Mouse (Mus musculus) skeletal muscle tissue, adult 2 months (tissue): ENCODE results near the gene Maz.

ENCODE experiments used
- DNase-seq: peaks from one replicate; pipeline ENCODE4 v3.0.0-alpha.2; 2012; ENCODE audit warnings: low read depth, low spot score

Maz gene

GRCm38 (mm10) chr7:127021563-127022527 lies 5.0 kb downstream of the Maz start:
- DNase-seq: no peak

- DNase-seq: no peak
Observed at GRCm38 (mm10) chr7:127020901-127021562, 5.8 kb downstream of the Maz start, which contains the start of the genes Gm42742 and Prrt2. Gene Gm42742, minus strand, starts transcription at chr7:127021097. Gene Prrt2, minus strand, starts transcription at chr7:127021211.

GRCm38 (mm10) chr7:127020491-127020890 lies 6.3 kb downstream of the Maz start:
- no peak for DNase-seq

- DNase-seq: no peak
Observed at GRCm38 (mm10) chr7:127020031-127020430, 6.8 kb downstream of the Maz start.

- no peak for DNase-seq
Observed at GRCm38 (mm10) chr7:127019306-127019960, 7.4 kb downstream of the Maz start.

- no peak for DNase-seq
Observed at GRCm38 (mm10) chr7:127018416-127019305, 8.2 kb downstream of the Maz start.

- no peak for DNase-seq
Observed at GRCm38 (mm10) chr7:127017950-127018345, 8.9 kb downstream of the Maz start.

GRCm38 (mm10) chr7:127016971-127017949 lies 9.6 kb downstream of the Maz start, which contains the start of gene Pagr1a:
Gene Pagr1a, minus strand, starts transcription at chr7:127017352.
- peak; percentile 100 for DNase-seq

GRCm38 (mm10) chr7:127016486-127016938 lies 10.3 kb downstream of the Maz start:
- DNase-seq: peak; percentile 49

GRCm38 (mm10) chr7:127016481-127016485 lies 10.6 kb downstream of the Maz start, which contains the start of gene Pagr1b:
Gene Pagr1b, minus strand, starts transcription at chr7:127016484.
- DNase-seq: no peak

- no peak for DNase-seq
Observed at GRCm38 (mm10) chr7:127016081-127016480, 10.8 kb downstream of the Maz start.

- no peak for DNase-seq
Observed at GRCm38 (mm10) chr7:127014993-127015392, 11.8 kb downstream of the Maz start.

GRCm38 (mm10) chr7:127014320-127014719 lies 12.5 kb downstream of the Maz start, which contains the start of gene Mvp:
Gene Mvp, minus strand, starts transcription at chr7:127014621.
- peak; percentile 62 for DNase-seq

- no peak for DNase-seq
Observed at GRCm38 (mm10) chr7:127013385-127013784, 13.5 kb downstream of the Maz start.

GRCm38 (mm10) chr7:127012845-127013244 lies 14.0 kb downstream of the Maz start:
- no peak for DNase-seq

GRCm38 (mm10) chr7:127012374-127012773 lies 14.5 kb downstream of the Maz start:
- no peak for DNase-seq

GRCm38 (mm10) chr7:127011717-127012116 lies 15.1 kb downstream of the Maz start:
- no peak for DNase-seq

GRCm38 (mm10) chr7:127011051-127011450 lies 15.8 kb downstream of the Maz start:
- DNase-seq: no peak

- DNase-seq: no peak
Observed at GRCm38 (mm10) chr7:127009307-127010085, 17.3 kb downstream of the Maz start.
